6 mouse cellular contexts compared by ENCODE assay signal in the genomic region with DNA sequence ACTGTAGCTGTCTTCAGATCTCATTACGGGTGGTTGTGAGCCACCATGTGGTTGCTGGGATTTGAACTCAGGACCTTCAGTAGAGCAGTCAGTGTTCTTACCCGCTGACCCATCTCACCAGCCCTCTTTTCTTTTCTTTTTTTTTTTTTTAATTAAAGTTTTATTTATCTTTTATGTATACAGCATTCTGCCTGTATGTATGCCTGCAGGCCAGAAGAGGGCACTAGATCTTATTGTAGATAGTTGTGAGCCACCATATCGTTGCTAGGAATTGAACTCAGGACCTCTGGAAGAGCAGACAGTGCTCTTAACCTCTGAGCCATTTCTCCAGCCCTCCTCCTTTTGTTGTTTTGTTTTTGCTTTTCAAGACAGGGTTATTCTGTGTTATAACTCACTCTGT. TPM values are rescaled to one million over a fixed set of nuclear protein-coding genes. Genes with fewer than 3 reads are reported as not detected.
DNase-seq lines count a peak whose midpoint lies in the region; ATAC-seq and TF ChIP-seq lines count a peak whose summit lies in the region.
"Not testable (repeated sequence)": the region's sequence is repeated elsewhere in the genome, so short reads cannot be mapped to it uniquely, and the experiment has no call there.

No protein-coding gene starts in this region.

- not testable (repeated sequence) for H3K4me3 ChIP-seq in ES-E14 (ENCODE audit: insufficient read depth in 1 of 2, low read depth in 1 of 2, low read length in 2 of 2, poor library complexity in 1 of 2, severe bottlenecking in 1 of 2); heart, adult 2 months; kidney, postnatal 0 days (replicated peaks; ENCODE audit: low read depth, low read length); left cerebral cortex, adult 2 months; liver, postnatal 0 days (ENCODE audit: low read depth, low read length)

- H3K79me2 ChIP-seq in heart, adult 2 months (replicated peaks; ENCODE audit: control insufficient read depth, insufficient read depth, low read length): not testable (repeated sequence)

- not testable (repeated sequence) for TF ChIP-seq POLR2A in heart, adult 2 months (IDR thresholded peaks at IDR 0.05; ENCODE audit: insufficient read depth, low read depth, low read length)

- not testable (repeated sequence) for TF ChIP-seq EP300 in heart, adult 2 months (IDR thresholded peaks at IDR 0.05; ENCODE audit: insufficient read depth, low read depth, low read length); liver, postnatal 0 days (IDR thresholded peaks at IDR 0.05; ENCODE audit: low read depth)

- H3K9ac ChIP-seq in ES-E14 (ENCODE audit: insufficient read depth, low read depth, low read length, poor library complexity, severe bottlenecking); heart, adult 2 months (ENCODE audit: low read depth, low read length); kidney, postnatal 0 days (ENCODE audit: low read depth, low read length); liver, postnatal 0 days (replicated peaks): not testable (repeated sequence)

- not testable (repeated sequence) for H3K4me2 ChIP-seq in kidney, postnatal 0 days (ENCODE audit: low read length); liver, postnatal 0 days (ENCODE audit: low read depth, low read length)

- TF ChIP-seq CTCF in Patski (IDR thresholded peaks at IDR 0.05): peak; percentile 39
- peak; percentile 21; the same call in 1 of the 2 replicates for TF ChIP-seq CTCF in heart, adult 2 months (IDR thresholded peaks at IDR 0.05)
- peak; percentile 18; the same call in 1 of the 2 replicates for TF ChIP-seq CTCF in kidney, postnatal 0 days (IDR thresholded peaks at IDR 0.05; ENCODE audit: low read depth)
- peak; percentile 1; the same call in 1 of the 2 replicates for TF ChIP-seq CTCF in left cerebral cortex, adult 2 months (IDR thresholded peaks at IDR 0.05)
- 0 out of 2 replicates have a peak, but pooled peaks have one; percentile 14 for TF ChIP-seq CTCF in liver, postnatal 0 days (IDR thresholded peaks at IDR 0.05; ENCODE audit: low read depth)

- not testable (repeated sequence) for DNase-seq in ES-E14 (ENCODE audit: low read depth, low spot score); Patski (ENCODE audit: low read depth, low spot score); heart, adult 2 months; kidney, postnatal 0 days (ENCODE audit: low spot score); left cerebral cortex, adult 2 months (ENCODE audit: extremely low spot score in 1 of 2, low spot score in 2 of 2); liver, postnatal 0 days

- not testable (repeated sequence) for H3K36me3 ChIP-seq in ES-E14 (ENCODE audit: control insufficient read depth, insufficient read depth, low read length, poor library complexity, severe bottlenecking); heart, adult 2 months (ENCODE audit: control insufficient read depth, insufficient read depth, low read length); kidney, postnatal 0 days (ENCODE audit: insufficient read depth, low read length); liver, postnatal 0 days (replicated peaks; ENCODE audit: insufficient read depth, low read length)

- not testable (repeated sequence) for H3K27me3 ChIP-seq in Patski; heart, adult 2 months (ENCODE audit: control insufficient read depth, insufficient read depth, low read length); kidney, postnatal 0 days (ENCODE audit: insufficient read depth, low read length); liver, postnatal 0 days (ENCODE audit: insufficient read depth, low read length)

- intact Hi-C loops in heart, adult 2 months (cut with DNase I); left cerebral cortex, adult 2 months (cut with DNase I): not testable (repeated sequence)

- not testable (repeated sequence) for H3K27ac ChIP-seq in ES-E14 (ENCODE audit: insufficient read depth, low read depth, low read length, poor library complexity, severe bottlenecking); heart, adult 2 months; kidney, postnatal 0 days; left cerebral cortex, adult 2 months; liver, postnatal 0 days (ENCODE audit: low read depth)

- ATAC-seq in Patski; kidney, postnatal 0 days (replicated peaks; ENCODE audit: low FRiP score, low read depth); liver, postnatal 0 days: not testable (repeated sequence)

- H3K4me1 ChIP-seq in ES-E14 (ENCODE audit: control insufficient read depth in 2 of 2, insufficient read depth in 2 of 2, low read length in 2 of 2, poor library complexity in 1 of 2); heart, adult 2 months (ENCODE audit: control insufficient read depth, insufficient read depth, low read length); kidney, postnatal 0 days (replicated peaks; ENCODE audit: insufficient read depth, low read length); liver, postnatal 0 days (ENCODE audit: insufficient read depth): not testable (repeated sequence)

- H3K9me3 ChIP-seq in ES-E14 (ENCODE audit: control insufficient read depth, insufficient read depth, low read depth, low read length); kidney, postnatal 0 days (replicated peaks; ENCODE audit: low read length); liver, postnatal 0 days (ENCODE audit: low read length): not testable (repeated sequence)

- 92% methylated on average over 3 of the region's 3 CpGs for WGBS in heart, adult 2 months
- WGBS in kidney, postnatal 0 days: 96% methylated on average over 3 of the region's 3 CpGs
- 95% methylated on average over 3 of the region's 3 CpGs for WGBS in liver, postnatal 0 days (ENCODE audit: insufficient replicate concordance)

- POLR2A ChIA-PET in Patski (lab: Charles Lee): not testable (repeated sequence)

- in situ Hi-C loops in ES-E14 (cut with MboI; ENCODE audit: low sequenced_read_pairs in 2 of 2, unreplicated experiment in 2 of 2); Patski (cut with MboI; ENCODE audit: low pct_unique_long_range_greater_than_20kb): not testable (repeated sequence)

- CTCF ChIA-PET in Patski (lab: Charles Lee): interaction anchor here (1.0 kb wide), 1 partner anchor 25 kb away, joined by 3 read pairs; no protein-coding TSS in a partner anchor

TF ChIP-seq in ES-E14, 5 proteins besides CTCF, POLR2A, EP300 and RAD21:
- TF ChIP-seq ZNF384 (IDR thresholded peaks at IDR 0.05; ENCODE audit: low read depth, low read length): peak; percentile 74; the same call in 1 of the 2 replicates

RNA-seq across cellular contexts. Expression of a gene that starts 19.4 kb away (rescaled TPM):
- total RNA-seq in ES-E14 (2012; rRNA removed): 14.6 and 18.6 TPM in 2 replicates
- polyA plus RNA-seq in Patski (2021): 22.9 TPM
- 10 to 100 TPM; 16.2 to 16.7 TPM for total RNA-seq in heart, adult 2 months (2021)
- 2.9 and 5.0 TPM in 2 replicates for polyA plus RNA-seq in heart, adult 2 months (2012; rRNA removed)
- polyA plus RNA-seq in kidney, postnatal 0 days (2015; fragmentation: Nextera tagmentation; extraction: Ambion mirVana): 7.3 and 8.0 TPM in 2 replicates
- total RNA-seq in left cerebral cortex, adult 2 months (2021): 10 to 100 TPM; 43.9 to 44.1 TPM
- polyA plus RNA-seq in liver, postnatal 0 days (2015; fragmentation: Nextera tagmentation; extraction: Ambion mirVana): 2.8 and 3.3 TPM in 2 replicates

RNA-seq across cellular contexts. Expression of a gene that starts 28.0 kb away (rescaled TPM):
- total RNA-seq in ES-E14 (2012; rRNA removed): 12.0 and 28.1 TPM in 2 replicates
- polyA plus RNA-seq in Patski (2021): 1.0 TPM
- 1 to 10 TPM; 4.5 to 6.8 TPM for total RNA-seq in heart, adult 2 months (2021)
- polyA plus RNA-seq in heart, adult 2 months (2012; rRNA removed): 3.6 and 11.7 TPM in 2 replicates
- polyA plus RNA-seq in kidney, postnatal 0 days (2015; fragmentation: Nextera tagmentation; extraction: Ambion mirVana): 1.8 and 2.2 TPM in 2 replicates
- 10 to 100 TPM; 10.5 to 13.2 TPM for total RNA-seq in left cerebral cortex, adult 2 months (2021)
- 5.3 TPM in 2 replicates for polyA plus RNA-seq in liver, postnatal 0 days (2015; fragmentation: Nextera tagmentation; extraction: Ambion mirVana)
